Mouse (Mus musculus) layer of hippocampus, postnatal 10 days (tissue): ENCODE results near the gene Fyn. TPM values are rescaled to one million over a fixed set of nuclear protein-coding genes. Genes with fewer than 3 reads are reported as not detected.

Experiments
- DNase-seq, 2 experiments: peaks; one replicate each; pipeline ENCODE4 v3.0.0; 2021; ENCODE audit warnings: low spot score in 2 of 2
- total RNA-seq, 2 experiments: library from RNA; stranded (reverse); gene quantifications; 2 replicates each; pipeline ENCODE4 v1.2.3; 2021

Fyn gene
- total RNA-seq, 2 experiments from 2014 or later, result 235 to 244 TPM

- DNase-seq, result no peak
Measured at GRCm38 (mm10) chr10:39378025-39378603, 9.5 kb downstream of the Fyn start.

GRCm38 (mm10) chr10:39379287-39379686 is 10.6 kb downstream of the Fyn start:
- DNase-seq, result no peak

- DNase-seq, result no peak
Measured at GRCm38 (mm10) chr10:39379721-39380370, 11.2 kb downstream of the Fyn start.

- DNase-seq, result no peak
Measured at GRCm38 (mm10) chr10:39385259-39385658, 16.6 kb downstream of the Fyn start.

- no peak for DNase-seq
Measured at GRCm38 (mm10) chr10:39386203-39386602, 17.5 kb downstream of the Fyn start.

- no peak for DNase-seq
Measured at GRCm38 (mm10) chr10:39387024-39387423, 18.4 kb downstream of the Fyn start.

GRCm38 (mm10) chr10:39387556-39387955 is 18.9 kb downstream of the Fyn start:
- no peak for DNase-seq

- DNase-seq, result no peak
Measured at GRCm38 (mm10) chr10:39388144-39388543, 19.5 kb downstream of the Fyn start.

- peak in 1 of 2 experiments; percentile 61 for DNase-seq
Measured at GRCm38 (mm10) chr10:39389451-39389891, 20.8 kb downstream of the Fyn start.

- no peak for DNase-seq
Measured at GRCm38 (mm10) chr10:39390541-39390940, 21.9 kb downstream of the Fyn start.

- no peak for DNase-seq
Measured at GRCm38 (mm10) chr10:39392900-39393483, 24.3 kb downstream of the Fyn start.

- DNase-seq, result no peak
Measured at GRCm38 (mm10) chr10:39395544-39395943, 26.9 kb downstream of the Fyn start.

- no peak for DNase-seq
Measured at GRCm38 (mm10) chr10:39398924-39399323, 30.3 kb downstream of the Fyn start.

- DNase-seq, result no peak
Measured at GRCm38 (mm10) chr10:39400155-39400554, 31.5 kb downstream of the Fyn start.

GRCm38 (mm10) chr10:39402487-39402886 is 33.8 kb downstream of the Fyn start:
- DNase-seq, result no peak

GRCm38 (mm10) chr10:39403706-39404105 is 35.1 kb downstream of the Fyn start:
- DNase-seq, result no peak

- DNase-seq, result no peak
Measured at GRCm38 (mm10) chr10:39404175-39404574, 35.5 kb downstream of the Fyn start.

- DNase-seq, result no peak
Measured at GRCm38 (mm10) chr10:39405982-39406797, 37.5 kb downstream of the Fyn start.

GRCm38 (mm10) chr10:39406798-39407189 is 38.1 kb downstream of the Fyn start:
- DNase-seq, result no peak

GRCm38 (mm10) chr10:39407553-39407952 is 38.9 kb downstream of the Fyn start:
- DNase-seq, result no peak

GRCm38 (mm10) chr10:39409602-39410001 is 40.9 kb downstream of the Fyn start:
- no peak for DNase-seq

- no peak for DNase-seq
Measured at GRCm38 (mm10) chr10:39410151-39410649, 41.5 kb downstream of the Fyn start.
